Mouse (Mus musculus): ENCODE data around the gene Kptn. TPM values are rescaled to one million over a fixed set of nuclear protein-coding genes. Genes with fewer than 3 reads are reported as not detected.
A peak's percentile ranks its signal among the peaks of the same experiment; 100 is the strongest.

Gene Kptn
- polyA plus RNA-seq, 1 experiment from 2014 or later = 33.9 TPM

- H3K4me1 ChIP-seq (ENCODE audit: insufficient read depth, low read length) = peaks cover 17% of the 10 kb centered on the region
- no peak for ATAC-seq (ENCODE audit: low FRiP score, low TSS enrichment)
- 79% methylated on average over 4 of the region's 4 CpGs for WGBS
- H3K4me2 ChIP-seq (replicated peaks; ENCODE audit: low read depth, low read length) = peak overlapping the region; percentile 77
- H3K36me3 ChIP-seq (ENCODE audit: insufficient read depth, low read length) = peaks cover 10% of the 10 kb centered on the region; the same call in 1 of the 2 replicates
- H3K9ac ChIP-seq (replicated peaks; ENCODE audit: low read length) = peak overlapping the region; percentile 98
- H3K9me3 ChIP-seq (ENCODE audit: low read length) = no peaks in the 10 kb centered on the region
- no peak overlapping the region for H3K27ac ChIP-seq (ENCODE audit: low read length)
- H3K27me3 ChIP-seq (ENCODE audit: insufficient read depth, low read length) = no peaks in the 10 kb centered on the region
- peak overlapping the region; percentile 96 for H3K4me3 ChIP-seq (ENCODE audit: low read length)
Measured at GRCm38 (mm10) chr7:16099901-16100300, 19.8 kb upstream of the Kptn start.

- H3K27me3 ChIP-seq (ENCODE audit: insufficient read depth, low read length) = no peaks in the 10 kb centered on the region
- no peak for ATAC-seq (ENCODE audit: low FRiP score, low TSS enrichment)
- no peak overlapping the region; the same call in 1 of the 2 replicates for H3K9ac ChIP-seq (replicated peaks; ENCODE audit: low read length)
- WGBS = 56% methylated on average over 7 of the region's 7 CpGs
- H3K4me2 ChIP-seq (replicated peaks; ENCODE audit: low read depth, low read length) = no peak overlapping the region
- H3K4me1 ChIP-seq (ENCODE audit: insufficient read depth, low read length) = peaks cover 17% of the 10 kb centered on the region
- H3K27ac ChIP-seq (ENCODE audit: low read length) = no peak overlapping the region
- H3K36me3 ChIP-seq (ENCODE audit: insufficient read depth, low read length) = peaks cover 10% of the 10 kb centered on the region; the same call in 1 of the 2 replicates
- no peak overlapping the region for H3K4me3 ChIP-seq (ENCODE audit: low read length)
- no peaks in the 10 kb centered on the region for H3K9me3 ChIP-seq (ENCODE audit: low read length)
Measured at GRCm38 (mm10) chr7:16101081-16101480, 18.6 kb upstream of the Kptn start.

- peaks cover 17% of the 10 kb centered on the region for H3K4me1 ChIP-seq (ENCODE audit: insufficient read depth, low read length)
- 75% methylated on average over 15 of the region's 15 CpGs for WGBS
- ATAC-seq (ENCODE audit: low FRiP score, low TSS enrichment) = no peak
- no peak overlapping the region; the same call in 1 of the 2 replicates for H3K9ac ChIP-seq (replicated peaks; ENCODE audit: low read length)
- no peak overlapping the region for H3K4me2 ChIP-seq (replicated peaks; ENCODE audit: low read depth, low read length)
- H3K27ac ChIP-seq (ENCODE audit: low read length) = no peak overlapping the region
- peaks cover 10% of the 10 kb centered on the region; the same call in 1 of the 2 replicates for H3K36me3 ChIP-seq (ENCODE audit: insufficient read depth, low read length)
- no peaks in the 10 kb centered on the region for H3K9me3 ChIP-seq (ENCODE audit: low read length)
- H3K27me3 ChIP-seq (ENCODE audit: insufficient read depth, low read length) = no peaks in the 10 kb centered on the region
- no peak overlapping the region for H3K4me3 ChIP-seq (ENCODE audit: low read length)
Measured at GRCm38 (mm10) chr7:16101726-16102475, 17.8 kb upstream of the Kptn start.

GRCm38 (mm10) chr7:16102686-16103226, 16.9 kb upstream of the Kptn start:
- Histone ChIP-seq H3K27ac (ENCODE audit: low read length) (no peak overlapping the region), H3K4me3 (ENCODE audit: low read length) (no peak overlapping the region), H3K36me3 (ENCODE audit: insufficient read depth, low read length) (peaks cover 15% of the 10 kb centered on the region), H3K9ac (replicated peaks; ENCODE audit: low read length) (no peak overlapping the region), H3K27me3 (ENCODE audit: insufficient read depth, low read length) (no peaks in the 10 kb centered on the region), H3K4me2 (replicated peaks; ENCODE audit: low read depth, low read length) (no peak overlapping the region), H3K4me1 (ENCODE audit: insufficient read depth, low read length) (peaks cover 15% of the 10 kb centered on the region), H3K9me3 (ENCODE audit: low read length) (no peaks in the 10 kb centered on the region)
- no peak for ATAC-seq (ENCODE audit: low FRiP score, low TSS enrichment)
- WGBS = 92% methylated on average over 5 of the region's 5 CpGs

GRCm38 (mm10) chr7:16103760-16104159, 15.9 kb upstream of the Kptn start:
- H3K4me2 ChIP-seq (replicated peaks; ENCODE audit: low read depth, low read length) = no peak overlapping the region
- no peak overlapping the region for H3K4me3 ChIP-seq (ENCODE audit: low read length)
- H3K9me3 ChIP-seq (ENCODE audit: low read length) = no peaks in the 10 kb centered on the region
- ATAC-seq (ENCODE audit: low FRiP score, low TSS enrichment) = peak; percentile 35; the same call in 1 of the 2 replicates
- no peaks in the 10 kb centered on the region for H3K27me3 ChIP-seq (ENCODE audit: insufficient read depth, low read length)
- no peak overlapping the region for H3K27ac ChIP-seq (ENCODE audit: low read length)
- no peak overlapping the region for H3K9ac ChIP-seq (replicated peaks; ENCODE audit: low read length)
- H3K4me1 ChIP-seq (ENCODE audit: insufficient read depth, low read length) = peaks cover 14% of the 10 kb centered on the region
- H3K36me3 ChIP-seq (ENCODE audit: insufficient read depth, low read length) = peaks cover 25% of the 10 kb centered on the region
- WGBS = 70% methylated on average over 6 of the region's 6 CpGs

- Histone ChIP-seq H3K4me3 (ENCODE audit: low read length) (no peak overlapping the region), H3K4me2 (replicated peaks; ENCODE audit: low read depth, low read length) (no peak overlapping the region), H3K9me3 (ENCODE audit: low read length) (no peaks in the 10 kb centered on the region), H3K36me3 (ENCODE audit: insufficient read depth, low read length) (peaks cover 35% of the 10 kb centered on the region), H3K27me3 (ENCODE audit: insufficient read depth, low read length) (no peaks in the 10 kb centered on the region), H3K4me1 (ENCODE audit: insufficient read depth, low read length) (peaks cover 6% of the 10 kb centered on the region), H3K27ac (ENCODE audit: low read length) (no peak overlapping the region), H3K9ac (replicated peaks; ENCODE audit: low read length) (no peak overlapping the region)
- 93% methylated on average over 7 of the region's 7 CpGs for WGBS
- no peak for ATAC-seq (ENCODE audit: low FRiP score, low TSS enrichment)
Measured at GRCm38 (mm10) chr7:16104611-16105388, 14.9 kb upstream of the Kptn start.

- H3K4me2 ChIP-seq (replicated peaks; ENCODE audit: low read depth, low read length) = no peak overlapping the region
- no peak for ATAC-seq (ENCODE audit: low FRiP score, low TSS enrichment)
- no peak overlapping the region for H3K27ac ChIP-seq (ENCODE audit: low read length)
- WGBS = 90% methylated on average over 9 of the region's 9 CpGs
- no peaks in the 10 kb centered on the region for H3K27me3 ChIP-seq (ENCODE audit: insufficient read depth, low read length)
- H3K4me1 ChIP-seq (ENCODE audit: insufficient read depth, low read length) = no peaks in the 10 kb centered on the region
- no peak overlapping the region for H3K4me3 ChIP-seq (ENCODE audit: low read length)
- H3K9me3 ChIP-seq (ENCODE audit: low read length) = no peaks in the 10 kb centered on the region
- no peak overlapping the region for H3K9ac ChIP-seq (replicated peaks; ENCODE audit: low read length)
- peaks cover 69% of the 10 kb centered on the region for H3K36me3 ChIP-seq (ENCODE audit: insufficient read depth, low read length)
Measured at GRCm38 (mm10) chr7:16108886-16109542, 10.7 kb upstream of the Kptn start.

- no peak overlapping the region for H3K9ac ChIP-seq (replicated peaks; ENCODE audit: low read length)
- H3K4me2 ChIP-seq (replicated peaks; ENCODE audit: low read depth, low read length) = no peak overlapping the region
- no peaks in the 10 kb centered on the region for H3K9me3 ChIP-seq (ENCODE audit: low read length)
- H3K36me3 ChIP-seq (ENCODE audit: insufficient read depth, low read length) = peaks cover 76% of the 10 kb centered on the region
- no peaks in the 10 kb centered on the region for H3K27me3 ChIP-seq (ENCODE audit: insufficient read depth, low read length)
- ATAC-seq (ENCODE audit: low FRiP score, low TSS enrichment) = no peak
- no peaks in the 10 kb centered on the region for H3K4me1 ChIP-seq (ENCODE audit: insufficient read depth, low read length)
- no peak overlapping the region for H3K27ac ChIP-seq (ENCODE audit: low read length)
- 92% methylated on average over 8 of the region's 8 CpGs for WGBS
- no peak overlapping the region for H3K4me3 ChIP-seq (ENCODE audit: low read length)
Measured at GRCm38 (mm10) chr7:16110158-16110557, 9.5 kb upstream of the Kptn start.

- Histone ChIP-seq H3K36me3 (ENCODE audit: insufficient read depth, low read length) (peaks cover 88% of the 10 kb centered on the region), H3K4me3 (ENCODE audit: low read length) (no peak overlapping the region), H3K9me3 (ENCODE audit: low read length) (no peaks in the 10 kb centered on the region), H3K4me2 (replicated peaks; ENCODE audit: low read depth, low read length) (no peak overlapping the region), H3K27ac (ENCODE audit: low read length) (no peak overlapping the region), H3K4me1 (ENCODE audit: insufficient read depth, low read length) (no peaks in the 10 kb centered on the region), H3K27me3 (ENCODE audit: insufficient read depth, low read length) (no peaks in the 10 kb centered on the region), H3K9ac (replicated peaks; ENCODE audit: low read length) (no peak overlapping the region)
- WGBS = 90% methylated on average over 7 of the region's 7 CpGs
- ATAC-seq (ENCODE audit: low FRiP score, low TSS enrichment) = no peak
Measured at GRCm38 (mm10) chr7:16111284-16112090, 8.2 kb upstream of the Kptn start.
